Mouse (Mus musculus) ES-Bruce4 (cell line): ENCODE measurements around the gene Armh4.

Source experiments
- CTCF ChIP-seq: IDR thresholded peaks from one replicate; pipeline ENCODE4 v1.8.1; 2011; ENCODE audit warnings: low read depth, low read length
- EP300 ChIP-seq: IDR thresholded peaks from 2 replicates; pipeline ENCODE4 v1.6.1; 2011; ENCODE audit warnings: low read depth, low read length; ENCODE audit not compliant: insufficient read depth
- POLR2A ChIP-seq: IDR thresholded peaks from one replicate; pipeline ENCODE4 v1.8.1; 2011; ENCODE audit warnings: low read length; ENCODE audit not compliant: insufficient read depth

GRCm38 (mm10) chr14:49790542-49790941 lies 7.4 kb upstream of the Armh4 start:
- TF ChIP-seq CTCF (no peak), POLR2A (no peak), EP300 (no peak)
